Mouse (Mus musculus) liver, embryonic 14.5 days (tissue): ENCODE results near the gene Bcar3. TPM values are rescaled to one million over a fixed set of nuclear protein-coding genes. Genes with fewer than 3 reads are reported as not detected.

Experiments used
- ATAC-seq: fragments of 200-750 bp; cut with Nextera tagmentation; 2 replicates; pipeline ENCODE4 v1.8.0; 2017; ENCODE audit warnings: moderate number of reproducible peaks, mild to moderate bottlenecking, moderate library complexity; ENCODE audit not compliant: insufficient read depth
- DNase-seq, 3 experiments: peaks; one replicate each; pipeline ENCODE4 v3.0.0-alpha.2; 2012 to 2013; ENCODE audit warnings: low read depth in 3 of 3, low spot score in 3 of 3
- H3K27ac ChIP-seq: fragments of 300-500 bp; sonication (generic); 2 replicates; pipeline ENCODE4 v1.5.1; 2014; ENCODE audit warnings: moderate library complexity, mild to moderate bottlenecking, control low read depth, inconsistent platforms
- H3K27me3 ChIP-seq: fragments of 300-500 bp; sonication (generic); 2 replicates; pipeline ENCODE4 v1.6.1; 2014; ENCODE audit warnings: mild to moderate bottlenecking, low read length, moderate library complexity; ENCODE audit not compliant: control insufficient read depth, insufficient read depth
- H3K36me3 ChIP-seq: fragments of 300-500 bp; sonication (generic); replicated peaks from 2 replicates; pipeline ENCODE4 v1.6.1; 2014; ENCODE audit warnings: low read depth; ENCODE audit not compliant: control insufficient read depth, insufficient read depth
- H3K4me1 ChIP-seq, 2 experiments: fragments of 200-500 bp in 1 of 2; fragments of 300-500 bp in 1 of 2; sonication (generic) in 1 of 2; replicated peaks; 2 replicates each; pipeline ENCODE4 v1.6.1; 2012 to 2014; ENCODE audit warnings: antibody characterized with exemption in 1 of 2, inconsistent platforms in 1 of 2, low read length in 1 of 2; ENCODE audit not compliant: control insufficient read depth in 2 of 2, insufficient read depth in 2 of 2
- H3K4me2 ChIP-seq: fragments of 300-500 bp; sonication (generic); 2 replicates; pipeline ENCODE4 v1.6.1; 2014; ENCODE audit warnings: low read depth, mild to moderate bottlenecking, control low read depth, moderate library complexity
- H3K4me3 ChIP-seq, 2 experiments: fragments of 200-500 bp in 1 of 2; fragments of 300-500 bp in 1 of 2; sonication (generic) in 1 of 2; 2 replicates each; pipeline ENCODE4 v1.5.1; 2012 to 2014; ENCODE audit warnings: low read depth in 2 of 2, low read length in 2 of 2, mild to moderate bottlenecking in 2 of 2, control low read depth in 1 of 2, inconsistent platforms in 1 of 2, moderate library complexity in 1 of 2; ENCODE audit not compliant: insufficient read depth in 1 of 2
- H3K9ac ChIP-seq: fragments of 300-500 bp; sonication (generic); replicated peaks from 2 replicates; pipeline ENCODE4 v1.6.1; 2014; ENCODE audit warnings: mild to moderate bottlenecking, control low read depth, moderate library complexity
- H3K9me3 ChIP-seq: fragments of 300-500 bp; sonication (generic); 2 replicates; pipeline ENCODE4 v1.6.1; 2016; ENCODE audit warnings: low read length, mixed read lengths; ENCODE audit not compliant: control insufficient read depth
- CTCF ChIP-seq: IDR thresholded peaks from 2 replicates; pipeline ENCODE4 v1.5.1; 2016; ENCODE audit warnings: antibody characterized with exemption, low read depth, control low read depth
- EP300 ChIP-seq: IDR thresholded peaks from 2 replicates; pipeline ENCODE4 v1.6.1; 2016; ENCODE audit warnings: antibody characterized with exemption, low read depth
- microRNA counts: library from miRNA; unstranded; fragments of <30 nt; microRNA quantifications from one replicate; lab custom pipeline; 2016
- microRNA-seq: library from miRNA; unstranded; fragments of <30 nt; microRNA quantifications from one replicate; pipeline ENCODE4, GENCODE M21; 2016
- polyA plus RNA-seq, 2 experiments: library from polyadenylated mRNA; depleted of rRNA in 1 of 2; stranded (reverse) in 1 of 2; unstranded in 1 of 2; fragments of >200 nt; fragmentation: Nextera tagmentation in 1 of 2; extraction: Ambion mirVana in 1 of 2; gene quantifications; 2 replicates each; pipeline versions ENCODE4 v1.2.1 to v1.2.3; 2012 to 2014

The Bcar3 gene
- polyA plus RNA-seq, 2 experiments = 3.1 to 3.5 TPM

DNA sequence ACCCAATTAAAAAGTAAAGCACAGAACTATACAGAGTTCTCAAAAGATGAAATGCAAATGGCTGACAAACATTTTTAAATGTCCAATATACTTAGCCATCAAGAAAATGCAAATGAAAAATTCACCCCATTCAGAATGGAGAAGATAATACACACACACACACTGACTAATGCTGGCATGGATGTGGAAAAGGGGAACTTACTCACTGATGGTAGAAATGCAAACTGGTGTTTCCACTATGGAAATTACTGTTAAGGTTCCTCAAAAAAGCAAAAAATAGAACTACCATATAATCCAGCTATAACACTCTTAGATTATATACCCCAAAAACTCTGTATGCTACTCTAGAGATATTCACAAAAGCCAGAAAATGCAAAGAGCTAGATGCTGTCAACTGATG lies 283.4 kb downstream of the Bcar3 start:
- Histone ChIP-seq H3K4me1 (peaks cover 0 to 3% of the 10 kb centered on the region in 2 experiments; a peak in 1 of 4 replicates), H3K4me3 (no peak overlapping the region), H3K9ac (no peak overlapping the region), H3K27ac (no peak overlapping the region), H3K9me3 (no peaks in the 10 kb centered on the region), H3K4me2 (no peak overlapping the region), H3K36me3 (no peaks in the 10 kb centered on the region), H3K27me3 (no peaks in the 10 kb centered on the region)
- no peak for TF ChIP-seq EP300
- no peak for TF ChIP-seq CTCF
- DNase-seq = no peak
- no peak for ATAC-seq

MicroRNAs within 50 kb of the gene (microRNA counts, 519-probe panel; counts per million panel counts)
- 69.9 counts per million for microRNA mmu-miR-760 (lab: Ali Mortazavi, UCI)

Small RNA genes lying within 50 kb of the gene (microRNA-seq; reads per million reads assigned to microRNA genes)
- gene Mir760 (6.3 reads per million, percentile 13 among the genes with 10 or more reads in this experiment), gene Mir7657 (not detected)

Other genes starting within 250 kb of the Bcar3 start
- 0.35 TPM in 2 replicates for gene Abca4, start 249.7 kb upstream of the Bcar3 start, polyA plus RNA-seq (2012; rRNA removed)
- gene Abca4, start 249.7 kb upstream of the Bcar3 start, polyA plus RNA-seq (2014; fragmentation: Nextera tagmentation; extraction: Ambion mirVana) = 0.53 and 0.69 TPM in 2 replicates
- gene Gclm, start 48.6 kb upstream of the Bcar3 start, polyA plus RNA-seq (2012; rRNA removed) = 95.7 and 140 TPM in 2 replicates
- 360 and 422 TPM in 2 replicates for gene Gclm, start 48.6 kb upstream of the Bcar3 start, polyA plus RNA-seq (2014; fragmentation: Nextera tagmentation; extraction: Ambion mirVana)
- gene Dnttip2, start 19.7 kb upstream of the Bcar3 start, polyA plus RNA-seq (2012; rRNA removed) = 12.2 and 24.0 TPM in 2 replicates
- 36.5 and 37.0 TPM in 2 replicates for gene Dnttip2, start 19.7 kb upstream of the Bcar3 start, polyA plus RNA-seq (2014; fragmentation: Nextera tagmentation; extraction: Ambion mirVana)